Mouse (Mus musculus) intestine, embryonic 16.5 days (tissue): ENCODE data around the gene Snrnp48. TPM values are rescaled to one million over a fixed set of nuclear protein-coding genes. Genes with fewer than 3 reads are reported as not detected.

Experiments used
- ATAC-seq: fragments of 200-750 bp; cut with Nextera tagmentation; 2 replicates; pipeline ENCODE4 v1.8.0; 2017; ENCODE audit warnings: moderate TSS enrichment, moderate library complexity
- H3K27ac ChIP-seq: fragments of 300-500 bp; sonication (generic); 2 replicates; pipeline ENCODE4 v1.5.1; 2014; ENCODE audit warnings: mild to moderate bottlenecking, low read length
- H3K27me3 ChIP-seq: fragments of 300-500 bp; sonication (generic); replicated peaks from 2 replicates; pipeline ENCODE4 v1.6.1; 2014; ENCODE audit warnings: low read length, control low read depth, mixed read lengths; ENCODE audit not compliant: control insufficient read depth, insufficient read depth
- H3K36me3 ChIP-seq: fragments of 300-500 bp; sonication (generic); 2 replicates; pipeline ENCODE4 v1.6.1; 2014; ENCODE audit warnings: low read length, control low read depth; ENCODE audit not compliant: control insufficient read depth, insufficient read depth
- H3K4me1 ChIP-seq: fragments of 300-500 bp; sonication (generic); 2 replicates; pipeline ENCODE4 v1.6.1; 2014; ENCODE audit warnings: low read length, control low read depth, mixed read lengths; ENCODE audit not compliant: control insufficient read depth, insufficient read depth
- H3K4me2 ChIP-seq: fragments of 300-500 bp; sonication (generic); 2 replicates; pipeline ENCODE4 v1.6.1; 2014; ENCODE audit warnings: low read depth, low read length, control low read depth
- H3K4me3 ChIP-seq: fragments of 300-500 bp; sonication (generic); 2 replicates; pipeline ENCODE4 v1.5.1; 2014; ENCODE audit warnings: mild to moderate bottlenecking, low read length
- H3K9ac ChIP-seq: fragments of 300-500 bp; sonication (generic); 2 replicates; pipeline ENCODE4 v1.6.1; 2014; ENCODE audit warnings: low read depth, low read length
- H3K9me3 ChIP-seq: fragments of 300-500 bp; sonication (generic); 2 replicates; pipeline ENCODE4 v1.6.1; 2016; ENCODE audit warnings: low read length, control low read depth; ENCODE audit not compliant: control insufficient read depth
- WGBS: fragments of 180-500 bp; shearing (Covaris S2); extraction: QIAGEN DNeasy Blood & Tissue Kit; methylation state at CpG from one replicate; pipeline ENCODE4 v1.1.7; 2014; 5-methylcytosine and 5-hydroxymethylcytosine counted together
- polyA plus RNA-seq: library from polyadenylated mRNA; unstranded; fragments of >200 nt; fragmentation: Nextera tagmentation; extraction: Ambion mirVana; gene quantifications from 2 replicates; pipeline ENCODE4 v1.2.1, GENCODE M21; 2015

Snrnp48 gene
- polyA plus RNA-seq, 1 experiment from 2014 or later: 30.9 TPM

DNA sequence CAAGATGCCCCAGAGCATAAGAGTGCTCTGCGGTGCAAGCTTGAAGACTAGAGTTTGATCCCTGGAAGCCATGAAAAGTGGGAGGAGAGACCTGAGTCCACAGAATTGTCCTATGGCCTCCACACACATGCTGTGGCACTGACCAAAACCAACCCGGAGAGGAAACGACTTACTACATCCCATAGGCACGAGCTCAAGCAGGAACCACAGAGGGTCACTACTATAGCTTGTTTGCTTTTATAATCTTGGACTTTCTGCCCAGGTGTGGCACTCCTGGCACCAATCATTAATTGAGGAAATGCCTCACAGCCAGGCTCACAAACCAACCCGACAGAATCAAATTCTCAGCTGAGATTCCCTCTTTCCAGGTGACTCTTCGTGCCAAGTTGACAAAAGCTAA is 3.3 kb upstream of the Snrnp48 start:
- H3K9me3 ChIP-seq: peaks cover 10% of the 10 kb centered on the region
- no peak overlapping the region for H3K4me2 ChIP-seq
- H3K27ac ChIP-seq: no peak overlapping the region; the same call in 1 of the 2 replicates
- no peak overlapping the region for H3K4me3 ChIP-seq
- peaks cover 10% of the 10 kb centered on the region for H3K36me3 ChIP-seq
- ATAC-seq: no peak; the same call in 1 of the 2 replicates
- H3K27me3 ChIP-seq: no peaks in the 10 kb centered on the region
- H3K9ac ChIP-seq: no peak overlapping the region
- WGBS: 66% methylated on average over 6 of the region's 6 CpGs
- H3K4me1 ChIP-seq: peaks cover 8% of the 10 kb centered on the region

DNA sequence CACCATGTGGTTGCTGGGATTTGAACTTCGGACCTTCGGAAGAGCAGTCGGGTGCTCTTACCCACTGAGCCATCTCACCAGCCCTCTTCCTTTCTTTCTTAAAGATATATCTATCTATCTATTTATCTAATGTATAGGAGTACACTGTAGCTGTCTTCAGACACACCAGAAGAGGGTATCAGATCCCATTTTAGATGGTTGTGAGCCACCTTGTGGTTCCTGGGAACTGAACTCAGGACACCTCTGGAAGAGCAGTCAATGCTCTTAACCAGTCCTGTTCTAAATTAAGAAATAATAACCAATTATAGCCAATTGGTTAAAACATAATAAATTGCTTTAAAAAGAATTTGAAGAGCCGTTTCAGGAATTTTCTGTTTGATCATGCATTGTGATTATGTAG is 567 bp upstream of the Snrnp48 start:
- Histone ChIP-seq H3K4me1 (peaks cover 13% of the 10 kb centered on the region), H3K4me3 (peak overlapping the region; percentile 97; the same call in 1 of the 2 replicates), H3K27ac (no peak overlapping the region), H3K4me2 (peak overlapping the region; percentile 59), H3K9ac (no peak overlapping the region), H3K36me3 (no peaks in the 10 kb centered on the region), H3K9me3 (no peaks in the 10 kb centered on the region), H3K27me3 (no peaks in the 10 kb centered on the region)
- 51% methylated on average over 4 of the region's 4 CpGs for WGBS
- ATAC-seq: no peak

DNA sequence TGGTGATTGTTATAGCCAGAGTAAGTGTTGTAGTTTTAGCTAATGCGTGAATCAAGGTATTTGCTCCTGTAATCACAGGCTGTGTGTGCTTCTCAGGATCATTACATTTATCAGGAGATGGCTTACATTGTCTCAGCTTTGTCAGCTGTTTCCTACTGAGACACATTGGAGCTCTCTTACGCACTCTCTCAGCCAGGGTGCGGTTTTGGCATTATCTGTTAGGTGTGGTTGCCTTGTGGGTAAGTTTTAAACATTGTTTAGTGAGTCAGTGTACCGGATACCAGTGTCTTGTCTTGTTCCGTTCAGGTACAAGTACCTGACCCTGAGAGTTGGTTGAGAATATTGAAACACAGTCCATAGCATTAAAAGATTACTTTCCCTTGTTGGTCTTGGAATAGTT is 6.4 kb downstream of the Snrnp48 start:
- WGBS: 92% methylated on average over 5 of the region's 5 CpGs
- Histone ChIP-seq H3K27ac (no peak overlapping the region), H3K9me3 (no peaks in the 10 kb centered on the region), H3K4me1 (peaks cover 7% of the 10 kb centered on the region), H3K4me3 (no peak overlapping the region), H3K36me3 (peaks cover 11% of the 10 kb centered on the region), H3K4me2 (no peak overlapping the region), H3K9ac (no peak overlapping the region), H3K27me3 (no peaks in the 10 kb centered on the region)
- no peak for ATAC-seq

DNA sequence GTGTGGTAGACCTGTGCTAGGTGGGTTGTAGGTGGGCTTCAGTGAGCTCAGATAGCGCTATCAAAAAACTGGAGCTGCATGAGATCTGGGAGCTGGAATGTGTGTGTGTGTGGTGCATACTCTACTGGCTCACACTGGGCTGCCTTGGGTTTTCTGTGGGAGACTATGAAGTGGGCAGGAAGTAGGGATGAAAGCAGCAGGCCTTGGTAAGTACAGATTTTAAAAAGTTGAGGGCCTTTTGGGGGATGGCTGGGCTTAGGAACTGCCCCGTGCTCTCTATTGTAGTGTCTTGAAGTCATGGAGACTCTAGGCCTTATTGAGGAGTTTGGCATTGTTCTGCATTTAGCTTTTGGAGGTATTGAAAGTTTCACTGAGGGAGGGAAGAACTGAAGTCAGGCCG is 13.9 kb downstream of the Snrnp48 start:
- H3K27ac ChIP-seq: no peak overlapping the region
- no peaks in the 10 kb centered on the region for H3K9me3 ChIP-seq
- no peak overlapping the region for H3K4me2 ChIP-seq
- H3K27me3 ChIP-seq: no peaks in the 10 kb centered on the region
- no peak overlapping the region for H3K4me3 ChIP-seq
- ATAC-seq: no peak
- no peaks in the 10 kb centered on the region for H3K4me1 ChIP-seq
- H3K36me3 ChIP-seq: peaks cover 19% of the 10 kb centered on the region
- no peak overlapping the region for H3K9ac ChIP-seq
- 94% methylated on average over 3 of the region's 3 CpGs for WGBS

DNA sequence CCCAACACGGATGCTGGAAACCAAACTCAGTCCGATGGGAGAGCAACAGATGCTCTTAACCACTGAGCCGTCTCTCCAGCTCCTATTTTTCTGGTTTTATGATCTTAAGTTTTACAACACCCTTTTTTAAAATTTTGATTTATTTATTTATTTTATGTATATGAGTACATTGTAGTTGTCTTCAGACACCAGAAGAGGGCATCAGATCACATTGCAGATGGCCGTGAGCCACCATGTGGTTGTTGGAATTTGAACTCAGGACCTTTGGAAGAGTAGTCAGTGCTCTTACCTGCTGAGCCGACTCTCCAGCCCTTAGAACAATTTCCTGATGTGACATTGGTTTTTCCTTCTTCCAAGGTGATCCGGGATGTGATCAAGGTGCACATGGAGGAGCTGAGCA is 15.6 kb downstream of the Snrnp48 start:
- Histone ChIP-seq H3K9me3 (no peaks in the 10 kb centered on the region), H3K9ac (no peak overlapping the region), H3K4me1 (no peaks in the 10 kb centered on the region), H3K27me3 (no peaks in the 10 kb centered on the region), H3K27ac (no peak overlapping the region), H3K36me3 (peaks cover 22% of the 10 kb centered on the region), H3K4me3 (no peak overlapping the region), H3K4me2 (no peak overlapping the region)
- 92% methylated on average over 6 of the region's 6 CpGs for WGBS
- ATAC-seq: no peak

DNA sequence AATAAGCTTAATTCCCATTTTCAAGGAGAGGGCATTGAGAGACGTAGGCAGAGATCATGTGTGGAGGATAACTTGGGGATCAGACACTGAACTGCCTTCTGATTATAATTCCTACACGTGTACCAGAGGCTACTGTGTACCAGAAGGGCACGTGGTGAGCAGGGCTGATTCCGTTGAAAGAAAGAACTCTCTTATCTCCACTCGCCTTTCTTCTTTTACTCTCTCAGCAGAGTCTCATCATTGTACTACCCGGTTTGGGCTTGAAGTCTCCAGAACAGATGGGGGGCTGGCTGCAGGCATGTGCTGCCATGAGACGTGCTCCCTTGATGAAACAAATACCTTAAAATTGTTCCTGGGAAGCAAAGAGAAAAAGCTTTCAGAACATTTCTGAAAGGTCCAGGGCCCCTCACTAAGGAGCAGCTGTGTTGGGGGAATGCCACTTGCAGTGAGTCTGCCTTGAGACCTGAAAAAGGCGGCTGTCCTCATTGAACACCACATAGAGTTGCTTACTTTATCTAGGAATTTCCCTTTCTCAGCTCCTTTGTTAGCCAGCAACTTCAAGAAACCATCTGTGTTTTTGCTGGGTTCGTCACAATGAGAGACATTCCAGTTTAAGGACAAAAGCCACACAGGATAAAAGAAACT is 25.6 kb downstream of the Snrnp48 start:
- H3K27me3 ChIP-seq: no peaks in the 10 kb centered on the region
- no peak overlapping the region for H3K9ac ChIP-seq
- no peak overlapping the region for H3K27ac ChIP-seq
- peaks cover 13% of the 10 kb centered on the region for H3K36me3 ChIP-seq
- H3K4me1 ChIP-seq: no peaks in the 10 kb centered on the region
- no peak for ATAC-seq
- H3K4me3 ChIP-seq: no peak overlapping the region
- H3K4me2 ChIP-seq: no peak overlapping the region
- 80% methylated on average over 9 of the region's 9 CpGs for WGBS
- no peaks in the 10 kb centered on the region for H3K9me3 ChIP-seq

DNA sequence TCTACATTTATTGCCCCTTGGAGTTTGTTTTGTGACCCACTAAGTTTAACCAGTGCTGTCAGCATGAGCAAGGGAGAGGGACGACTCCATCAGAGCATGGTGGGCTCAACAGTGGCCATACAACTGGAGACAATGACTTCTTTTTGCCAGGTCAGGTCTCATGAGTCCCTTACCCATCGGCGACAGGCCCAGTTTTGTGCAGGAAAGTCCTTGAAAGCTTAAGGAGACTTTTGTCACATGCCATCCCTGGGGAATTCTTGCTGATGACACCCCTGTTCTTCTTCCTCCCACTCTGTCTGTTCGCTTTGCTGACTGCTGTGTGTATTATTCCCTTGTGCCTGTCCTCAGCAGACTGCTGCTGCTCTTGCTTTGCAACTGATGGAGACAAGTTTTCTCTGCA is 27.7 kb downstream of the Snrnp48 start:
- H3K9ac ChIP-seq: no peak overlapping the region

DNA sequence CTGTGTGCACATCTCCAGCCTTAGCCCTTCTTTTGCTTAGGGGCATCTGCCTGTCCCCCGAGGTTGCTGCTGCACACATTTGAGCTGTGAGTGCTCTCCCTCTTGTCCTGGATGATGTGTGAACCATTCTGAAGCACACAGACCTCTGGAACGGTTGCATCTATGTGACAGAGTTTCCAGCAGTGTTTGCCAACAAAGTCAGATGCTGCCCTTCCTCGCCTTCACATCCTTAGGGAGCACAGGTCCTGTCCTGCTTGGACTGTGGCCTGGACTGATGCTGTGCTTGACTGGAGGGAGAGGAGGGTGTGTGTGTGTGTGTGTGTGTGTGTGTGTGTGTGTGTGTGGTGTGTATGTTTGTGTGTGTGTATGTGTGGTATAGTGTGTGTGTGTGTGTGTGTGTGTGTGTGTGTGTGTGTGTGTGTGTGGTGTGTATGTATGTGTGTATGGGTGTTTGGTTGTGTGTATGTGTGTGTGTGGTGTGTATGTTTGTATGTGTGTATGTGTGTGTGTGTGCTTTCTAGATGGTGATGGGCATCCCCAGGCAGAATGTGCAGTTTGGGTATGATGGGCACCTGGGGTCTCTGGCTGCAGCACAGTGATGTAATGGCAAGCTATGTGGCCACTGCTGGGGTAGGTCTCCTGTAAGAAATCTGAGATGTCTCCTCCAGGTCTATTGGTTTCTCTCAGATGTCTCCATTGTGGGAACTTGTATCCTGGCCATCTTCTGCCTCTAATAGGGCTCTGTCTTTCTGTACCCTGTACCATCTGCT is 28.3 kb downstream of the Snrnp48 start:
- Histone ChIP-seq H3K27me3 (no peaks in the 10 kb centered on the region), H3K4me1 (no peaks in the 10 kb centered on the region), H3K4me3 (no peak overlapping the region), H3K4me2 (no peak overlapping the region), H3K36me3 (peaks cover 8% of the 10 kb centered on the region), H3K9me3 (no peaks in the 10 kb centered on the region), H3K9ac (no peak overlapping the region), H3K27ac (no peak overlapping the region)
- ATAC-seq: no peak
- WGBS: 69% methylated on average over 3 of the region's 3 CpGs

More for the DNA sequence above, 27.7 kb downstream of the Snrnp48 start:
- no peaks in the 10 kb centered on the region for H3K27me3 ChIP-seq
- H3K4me3 ChIP-seq: no peak overlapping the region
- no peak overlapping the region for H3K4me2 ChIP-seq
- no peak for ATAC-seq
- 77% methylated on average over 4 of the region's 4 CpGs for WGBS
- no peaks in the 10 kb centered on the region for H3K9me3 ChIP-seq
- no peaks in the 10 kb centered on the region for H3K4me1 ChIP-seq
- H3K27ac ChIP-seq: no peak overlapping the region
- peaks cover 9% of the 10 kb centered on the region for H3K36me3 ChIP-seq

DNA sequence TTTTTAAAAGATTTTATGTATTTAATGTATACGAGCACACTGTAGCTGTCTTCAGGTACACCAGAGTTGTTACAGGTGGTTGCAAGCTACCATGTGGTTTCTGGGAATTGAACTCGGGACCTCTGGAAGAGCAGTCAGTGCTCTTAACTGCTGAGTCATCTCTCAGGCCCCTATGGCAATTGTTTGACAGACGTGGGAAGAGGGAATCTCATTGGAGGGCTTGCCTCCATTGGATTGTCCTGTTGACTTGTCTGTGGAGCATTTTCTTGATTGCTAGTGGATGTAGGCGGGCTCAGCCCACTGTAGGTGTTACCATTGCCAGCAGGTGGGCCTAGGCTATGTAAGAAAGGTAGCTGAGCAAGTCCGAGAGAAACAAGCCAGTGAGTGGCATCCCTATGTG is 29.9 kb downstream of the Snrnp48 start:
- no peak overlapping the region for H3K4me2 ChIP-seq
- H3K36me3 ChIP-seq: no peaks in the 10 kb centered on the region
- H3K27me3 ChIP-seq: no peaks in the 10 kb centered on the region
- WGBS: 70% methylated on average over 5 of the region's 5 CpGs
- H3K9ac ChIP-seq: no peak overlapping the region
- no peaks in the 10 kb centered on the region for H3K4me1 ChIP-seq
- no peak overlapping the region for H3K27ac ChIP-seq
- no peak for ATAC-seq
- no peaks in the 10 kb centered on the region for H3K9me3 ChIP-seq
- H3K4me3 ChIP-seq: no peak overlapping the region
